Mouse (Mus musculus): ENCODE measurements at regions not wholly inside any gene's neighbourhood (a gene's known extent, or its start where the extent isn't known, plus 50 kb on each side); places are given as distances from the start of the nearest gene placed in this dataset.

DNA sequence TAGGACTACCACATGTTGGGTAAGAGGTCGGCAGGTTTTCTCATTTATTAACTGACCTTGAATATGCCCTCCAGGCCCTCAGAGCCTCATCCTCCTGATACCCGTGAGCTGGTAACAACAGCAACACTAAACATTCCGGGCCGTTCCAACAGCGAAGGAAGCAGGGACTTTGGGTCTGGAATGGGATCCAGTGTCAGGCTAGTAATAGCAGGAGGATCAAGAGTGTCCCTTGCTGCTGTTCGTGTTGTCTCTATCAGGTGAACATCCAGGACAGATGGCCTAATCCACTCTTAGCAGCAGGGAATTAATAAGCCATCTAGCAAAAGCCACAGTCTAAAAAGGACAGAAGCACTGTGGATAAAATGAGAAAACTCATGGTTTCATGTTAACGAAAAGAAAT lies 106.7 kb downstream of the Cpeb2 start:
- DNase-seq: no peak

DNA sequence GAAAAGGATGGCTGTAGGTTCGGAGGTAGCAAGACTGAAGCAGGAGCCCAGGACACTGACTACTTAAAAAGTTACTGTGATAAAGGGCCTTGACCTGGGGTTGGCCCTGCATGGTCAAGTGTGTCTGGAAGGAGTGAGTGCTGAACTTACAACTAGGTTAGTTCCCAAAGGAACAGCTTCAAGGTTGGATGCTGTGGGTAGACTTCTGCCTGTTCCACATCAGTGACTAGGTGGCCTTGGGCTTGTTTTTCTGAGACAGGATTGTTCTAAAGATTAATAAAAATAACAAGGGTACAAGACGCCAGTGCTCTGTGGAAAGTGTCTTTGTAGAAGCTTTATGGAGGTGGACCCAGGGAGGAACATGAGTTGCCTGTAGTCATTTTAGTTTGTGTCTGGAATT lies 108.5 kb downstream of the Cpeb2 start:
- no peak for DNase-seq

DNA sequence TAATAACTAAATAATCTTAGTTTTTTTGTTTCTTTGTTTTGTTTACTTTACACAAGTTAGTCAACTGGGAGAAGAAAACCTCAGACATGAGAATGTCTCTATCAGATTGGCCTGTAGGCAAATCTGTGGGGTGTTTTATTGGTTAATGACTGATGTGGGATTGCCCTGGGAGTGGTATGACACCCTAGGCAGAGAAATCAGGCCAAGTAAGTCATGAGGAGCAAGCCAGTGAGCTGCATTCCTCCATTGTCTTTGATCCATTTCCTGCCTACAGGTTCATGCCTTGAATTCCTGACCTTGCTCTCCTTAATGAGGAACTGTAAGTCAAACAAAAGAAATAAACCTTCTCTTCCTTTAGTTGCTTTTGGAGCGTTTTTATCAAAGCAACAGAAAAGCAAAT lies 111.5 kb downstream of the Cpeb2 start:
- DNase-seq: no peak

DNA sequence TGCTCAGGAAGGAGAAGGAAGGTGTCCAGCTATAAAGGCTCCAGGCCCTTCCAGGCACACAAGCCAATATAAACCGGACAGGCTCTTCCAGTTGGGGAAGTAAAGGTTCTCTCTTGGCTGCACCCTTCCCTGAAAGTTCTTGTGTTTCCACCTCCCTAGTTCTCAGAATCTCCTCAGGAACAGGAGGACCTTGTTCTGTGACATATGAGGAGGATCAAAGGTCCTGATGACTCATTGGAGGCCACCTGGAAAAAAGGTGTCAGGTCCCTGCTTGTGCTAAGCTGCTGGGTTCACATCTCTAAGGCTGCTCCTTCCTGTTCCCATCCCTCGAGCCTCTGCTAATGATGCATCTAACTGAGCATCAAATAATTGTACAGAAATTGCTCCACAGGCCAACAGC lies 118.0 kb downstream of the Cpeb2 start:
- DNase-seq: no peak

DNA sequence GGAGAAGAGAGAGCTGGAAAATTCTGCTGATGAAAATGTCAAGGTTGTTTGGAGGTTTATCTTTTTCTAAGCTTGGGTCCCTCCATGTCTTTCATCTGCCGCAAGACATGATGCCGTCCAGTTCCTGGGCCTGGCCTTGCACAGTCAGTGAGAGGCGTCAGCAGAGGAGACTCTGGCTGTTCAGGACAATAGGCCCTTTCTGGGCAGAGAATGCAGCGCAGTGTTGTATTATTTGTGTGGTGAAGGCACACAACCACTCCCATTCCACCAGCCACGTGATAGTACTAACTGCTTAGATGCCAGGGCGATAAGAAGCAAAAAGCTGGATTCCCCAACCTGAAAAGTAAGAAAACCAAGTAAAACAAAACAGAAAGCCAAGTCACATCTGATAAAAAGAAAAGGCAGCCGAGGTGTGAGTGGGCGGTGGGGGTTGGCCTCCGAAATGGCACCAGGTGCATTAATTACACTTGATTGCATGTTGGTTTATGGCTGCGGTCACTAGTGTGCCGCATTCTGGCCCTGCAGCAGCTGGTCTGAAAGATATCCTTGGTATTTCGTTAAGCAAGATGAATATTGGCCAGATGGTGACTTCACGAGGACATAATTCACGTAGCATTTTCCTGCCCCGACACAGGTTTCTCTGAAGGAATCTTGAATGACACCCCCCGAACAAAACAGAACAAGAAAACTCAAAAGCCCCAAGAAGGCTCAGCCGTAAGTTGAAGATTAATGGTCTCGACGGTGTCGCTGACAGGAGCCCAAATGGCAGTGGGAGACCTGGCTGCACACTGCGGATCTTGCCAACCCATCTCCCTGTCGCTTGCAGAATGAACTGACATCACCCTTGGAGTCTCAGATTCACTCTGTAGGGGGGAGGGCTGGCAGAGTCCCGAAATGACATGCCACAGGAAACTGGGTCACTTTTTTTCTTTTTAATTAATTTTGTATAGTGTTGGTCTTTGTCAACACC lies 120.3 kb downstream of the Cpeb2 start:
- DNase-seq: no peak

DNA sequence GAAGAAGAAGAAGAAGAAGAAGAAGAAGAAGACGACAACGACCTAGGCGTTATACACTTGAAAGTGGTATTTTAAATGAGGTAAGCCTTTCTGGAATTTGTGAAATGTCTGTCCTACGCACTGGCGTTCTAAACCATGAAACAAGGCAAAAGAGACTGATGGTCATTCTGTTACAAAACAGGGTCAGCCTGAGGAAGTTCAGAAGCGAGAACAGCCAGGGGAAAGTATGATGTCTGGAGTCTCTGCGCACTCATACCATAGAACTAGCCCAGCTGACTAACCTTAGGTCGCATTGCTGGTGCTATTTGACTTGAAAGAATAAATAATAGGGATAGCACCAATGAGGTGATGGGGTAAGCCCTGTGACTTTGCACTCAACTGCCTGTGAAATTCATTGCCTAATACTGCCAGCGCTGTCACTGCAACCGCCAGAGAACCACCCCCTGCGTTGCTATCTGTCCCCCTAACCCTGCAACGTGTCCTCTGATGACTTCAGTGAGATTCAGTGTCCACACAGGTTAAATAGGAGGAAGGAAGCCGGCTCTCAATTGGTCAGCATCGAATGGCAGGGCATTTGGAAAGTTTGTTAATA lies 121.5 kb downstream of the Cpeb2 start:
- no peak for DNase-seq

DNA sequence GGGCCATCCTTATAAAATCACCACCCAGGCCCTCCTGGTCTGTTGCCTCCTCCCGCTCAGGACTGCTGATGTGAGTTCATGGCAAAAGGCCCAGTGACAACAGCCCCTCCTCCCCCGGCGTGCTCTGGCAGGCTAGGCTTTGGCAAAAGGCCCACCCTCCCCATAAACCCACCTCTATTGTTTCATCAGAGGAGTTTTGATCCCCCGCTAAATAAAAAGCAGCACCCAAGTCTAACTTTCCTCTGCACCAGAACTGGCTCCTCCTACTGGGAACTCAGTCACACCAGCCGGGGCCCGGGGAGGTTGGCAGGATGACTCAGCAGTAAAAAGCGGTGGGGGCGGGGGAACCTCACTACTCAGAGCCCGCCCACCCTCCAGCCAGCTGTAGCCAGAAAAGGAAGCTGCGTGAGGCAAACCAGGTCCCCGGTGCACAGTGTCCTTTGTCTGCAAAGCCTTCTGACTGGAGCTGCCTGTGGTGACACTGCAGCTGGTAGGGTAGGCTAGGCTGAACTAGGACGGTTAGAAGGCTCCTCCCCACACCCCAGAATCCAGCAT lies 122.1 kb downstream of the Cpeb2 start:
- DNase-seq: peak; percentile 88

DNA sequence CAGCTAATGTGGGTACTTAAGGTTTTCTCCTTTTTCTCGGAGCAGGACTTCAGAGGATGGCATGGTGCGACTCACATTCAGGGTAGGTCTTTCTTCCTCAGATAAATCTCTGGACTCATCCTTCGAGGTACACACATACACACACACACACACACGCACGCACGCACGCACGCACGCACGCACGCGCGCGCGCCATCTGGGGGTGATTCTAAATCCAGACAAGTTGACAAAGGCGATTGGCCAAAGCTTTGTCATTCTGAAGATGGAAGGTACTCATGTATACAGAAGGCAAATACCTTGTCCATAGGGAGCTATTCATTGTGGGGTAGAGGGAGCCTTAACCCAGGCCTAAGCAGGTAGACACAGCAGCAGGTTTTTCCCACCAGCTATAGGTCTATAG lies 122.9 kb downstream of the Cpeb2 start:
- no peak for DNase-seq

DNA sequence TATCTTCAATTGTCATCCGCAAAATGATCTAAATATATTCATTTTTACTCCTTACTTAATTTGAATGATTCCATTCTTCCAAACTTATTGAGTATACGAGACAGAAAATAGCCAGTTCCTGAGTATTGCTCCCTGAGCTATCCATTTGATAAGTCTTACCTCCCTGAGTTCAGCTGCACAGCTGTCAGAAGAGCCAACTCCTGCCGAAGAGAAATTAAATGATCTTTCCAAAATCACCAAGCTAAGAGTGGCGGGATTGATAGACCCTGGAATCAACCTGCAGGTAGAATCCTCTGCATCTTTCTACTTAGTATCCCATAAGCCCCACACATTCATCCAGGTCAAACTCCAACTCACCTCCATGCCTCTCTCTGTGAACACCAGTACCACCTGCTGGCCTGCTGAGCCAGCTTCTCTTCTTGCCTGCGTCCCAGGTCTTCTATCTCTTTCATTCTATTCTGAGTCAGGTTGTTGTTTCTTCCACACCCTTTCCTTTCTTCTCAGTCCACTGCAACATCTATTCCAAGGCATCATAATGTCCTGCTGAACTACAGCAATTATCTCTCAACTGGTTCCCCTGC lies 124.2 kb downstream of the Cpeb2 start:
- no peak for DNase-seq

DNA sequence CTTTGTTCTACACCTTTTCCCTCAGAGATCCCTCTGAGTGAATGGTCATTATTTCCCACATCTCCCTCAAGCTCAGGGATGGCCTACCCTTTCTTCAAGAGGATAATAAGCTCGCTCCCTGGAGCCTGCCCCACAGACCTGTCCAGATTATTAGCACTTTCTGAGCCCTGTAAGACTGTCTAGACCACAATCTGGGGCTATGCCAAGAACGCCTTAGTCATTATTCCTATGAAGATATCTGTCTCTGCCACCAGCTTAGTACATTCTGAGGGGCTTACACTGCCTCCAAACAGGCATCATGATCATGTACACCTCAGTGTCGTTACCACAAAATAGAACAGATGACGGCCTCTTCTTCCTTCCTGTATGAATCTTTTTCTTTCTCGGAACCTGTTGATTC lies 124.9 kb downstream of the Cpeb2 start:
- no peak for DNase-seq

DNA sequence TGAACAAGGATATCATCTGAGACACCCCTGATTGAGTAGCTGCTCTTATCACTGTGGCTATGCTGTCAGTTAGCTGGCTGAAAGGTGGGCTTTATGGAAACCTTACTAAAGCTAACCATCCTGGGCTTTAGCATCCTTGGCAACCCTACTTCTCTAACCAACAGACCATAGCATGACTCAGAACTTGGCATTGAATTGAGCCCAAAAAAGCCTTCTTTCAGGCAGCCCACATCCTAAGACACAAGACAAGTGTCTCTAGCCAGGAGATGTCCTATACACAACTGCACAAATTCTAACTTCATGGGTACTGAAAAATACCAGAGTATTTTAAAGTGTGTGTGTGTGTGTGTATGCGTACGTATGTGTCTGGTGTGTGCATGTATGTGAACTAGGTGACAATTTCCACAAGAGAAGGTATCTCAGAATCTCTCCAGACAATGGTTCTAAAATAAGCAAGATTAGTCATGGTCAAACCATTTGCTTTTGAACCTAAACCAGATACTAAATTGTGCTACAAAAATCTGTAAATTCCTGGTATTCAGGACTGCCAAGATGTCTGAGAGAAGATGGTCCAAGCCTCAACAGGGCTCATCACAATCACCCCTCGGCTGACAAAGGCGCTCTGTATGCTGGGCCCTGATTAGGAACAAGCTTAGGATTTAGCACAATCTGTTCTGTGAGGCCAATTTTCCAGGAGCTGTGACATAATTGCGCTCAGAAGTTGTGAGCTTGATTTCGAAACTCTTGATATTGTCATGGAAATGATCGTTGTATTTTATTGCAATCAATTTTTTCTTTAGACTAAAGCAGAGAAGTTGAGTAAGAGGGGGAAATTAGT lies 126.2 kb downstream of the Cpeb2 start:
- no peak for DNase-seq

DNA sequence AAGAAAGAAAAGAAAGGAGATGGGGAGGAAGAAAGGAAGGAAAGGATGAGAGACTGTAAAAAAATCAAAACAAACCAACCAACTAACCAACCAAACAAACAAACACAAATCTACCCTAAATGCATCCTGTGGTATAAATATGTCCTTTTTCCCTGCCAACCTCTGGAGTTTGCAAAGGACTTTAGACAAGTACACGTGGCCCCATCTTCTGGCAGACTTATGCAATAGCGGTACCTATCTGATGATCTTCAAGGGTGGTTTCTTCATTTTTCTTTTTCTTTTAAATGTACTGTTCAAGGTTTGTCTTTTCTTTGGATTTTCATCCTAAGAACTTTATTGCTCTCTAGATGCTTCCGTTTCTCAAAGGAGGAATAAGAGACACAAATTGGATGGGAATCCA lies 127.3 kb downstream of the Cpeb2 start:
- DNase-seq: peak; percentile 20

DNA sequence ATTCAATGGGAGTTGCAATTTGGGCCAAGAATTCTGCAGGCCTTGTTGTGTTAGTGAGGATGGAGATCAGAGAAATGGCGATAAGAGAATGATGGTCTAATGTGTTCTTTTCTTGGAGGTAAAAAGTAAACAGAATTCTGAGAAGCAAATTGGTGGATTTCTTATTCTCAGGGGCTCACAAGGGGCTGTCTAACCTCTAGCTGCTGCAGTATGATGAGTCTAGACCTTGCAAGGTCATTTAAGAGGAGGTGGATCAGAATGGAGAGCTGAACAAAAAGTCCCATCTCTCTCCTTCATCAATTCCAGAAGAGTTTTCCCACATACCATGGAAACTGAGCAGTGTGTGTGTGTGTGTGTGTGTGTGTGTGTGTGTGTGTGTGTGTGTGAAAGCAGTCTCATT lies 128.1 kb downstream of the Cpeb2 start:
- DNase-seq: no peak

DNA sequence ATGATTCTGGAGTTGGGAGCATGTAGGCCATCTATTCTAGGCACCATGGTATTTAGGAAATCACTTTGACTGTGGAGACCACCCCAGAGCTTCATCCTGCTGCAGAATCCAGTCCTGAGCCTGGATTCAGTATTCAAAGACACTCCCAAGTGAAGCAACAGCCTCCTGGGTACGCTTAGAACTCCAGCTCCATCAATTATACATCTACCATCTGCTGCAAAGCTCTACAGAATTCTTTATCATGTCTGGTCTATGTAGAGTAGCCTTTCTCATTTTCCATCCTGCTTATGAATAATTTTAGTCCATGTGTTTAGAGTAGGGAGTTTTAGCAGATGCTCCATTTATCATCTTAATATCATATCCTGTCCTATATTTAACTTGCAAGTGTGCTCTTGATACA lies 139.4 kb downstream of the Cpeb2 start:
- DNase-seq: no peak

DNA sequence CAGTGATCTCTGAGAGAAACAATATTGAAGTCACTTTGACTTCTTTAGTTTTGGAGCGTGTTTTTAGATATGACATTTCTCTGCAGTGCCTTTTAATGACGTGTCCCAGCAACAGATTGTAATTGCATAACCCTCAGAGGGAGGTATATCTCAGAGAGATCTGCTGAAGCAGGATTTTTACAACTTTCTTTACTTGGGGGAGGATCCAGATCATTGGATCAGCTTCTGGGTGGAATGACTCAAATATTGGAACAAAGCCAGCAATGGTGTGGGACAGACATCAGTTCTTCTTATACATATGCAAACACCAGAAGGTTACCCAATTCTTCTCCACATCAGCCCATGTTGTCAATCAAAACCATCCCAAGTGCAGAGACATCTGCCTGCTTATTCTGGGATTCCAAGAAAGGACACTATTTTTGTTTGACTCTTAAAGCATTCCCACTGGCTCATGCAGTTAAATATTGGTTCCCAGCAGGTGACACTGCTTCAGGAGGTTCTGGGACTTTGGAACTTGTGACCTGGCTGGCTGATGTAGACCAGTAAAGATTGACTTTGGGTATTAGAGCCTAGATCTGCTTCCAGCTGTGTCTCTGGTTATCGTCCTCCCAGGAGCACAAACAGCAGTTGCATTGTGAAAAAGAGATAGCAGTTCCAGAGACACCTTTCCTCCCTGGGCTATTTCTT lies 130.5 kb upstream of the C1qtnf7 start:
- DNase-seq: no peak

DNA sequence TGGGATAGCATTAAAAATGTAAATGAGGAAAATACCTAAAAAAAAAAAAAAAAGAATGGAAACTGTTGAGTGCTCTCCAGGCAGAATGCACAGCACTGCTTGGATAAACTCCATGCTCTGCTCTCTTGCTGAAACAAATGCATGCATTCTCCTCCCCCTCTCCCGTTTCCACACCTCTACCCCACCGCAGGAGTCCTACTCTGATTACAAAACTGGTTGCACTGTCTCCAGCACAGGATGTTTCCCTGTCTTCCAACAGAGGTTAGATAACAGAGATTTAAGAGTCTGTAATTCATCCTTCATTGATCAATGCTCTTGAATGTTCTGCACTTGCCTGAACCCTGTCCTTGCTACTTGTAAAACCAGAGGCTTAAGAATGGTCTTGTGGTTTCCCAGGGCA lies 124.3 kb upstream of the C1qtnf7 start:
- DNase-seq: no peak

DNA sequence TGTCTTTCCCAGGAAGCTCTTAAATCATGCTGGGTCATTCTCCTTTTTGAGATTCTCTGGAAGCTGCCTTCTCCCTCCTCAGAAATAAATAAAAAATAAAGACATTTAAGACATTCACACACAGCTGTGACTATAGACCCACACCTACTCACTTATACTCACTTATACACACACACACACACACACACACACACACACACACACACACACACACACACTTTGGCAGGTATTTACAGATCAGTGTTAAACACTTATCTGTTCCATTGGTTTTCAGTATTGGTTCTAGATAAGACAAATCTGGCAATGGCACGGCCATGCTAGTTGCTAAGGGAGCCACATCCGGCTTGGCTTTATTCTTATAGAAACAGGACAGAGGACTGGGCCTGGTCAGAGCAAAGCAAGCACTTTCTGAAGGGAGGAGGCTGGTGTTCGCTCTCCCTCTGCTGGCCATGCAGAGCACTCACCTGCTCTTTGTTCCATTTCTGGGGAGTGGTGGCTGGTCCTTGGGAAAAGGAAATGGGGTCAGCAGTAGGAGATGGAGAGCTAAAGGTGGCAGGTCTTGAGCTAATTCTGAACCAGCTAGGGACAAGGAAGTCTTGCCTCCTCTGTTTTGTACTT lies 123.8 kb upstream of the C1qtnf7 start:
- peak; percentile 17 for DNase-seq

DNA sequence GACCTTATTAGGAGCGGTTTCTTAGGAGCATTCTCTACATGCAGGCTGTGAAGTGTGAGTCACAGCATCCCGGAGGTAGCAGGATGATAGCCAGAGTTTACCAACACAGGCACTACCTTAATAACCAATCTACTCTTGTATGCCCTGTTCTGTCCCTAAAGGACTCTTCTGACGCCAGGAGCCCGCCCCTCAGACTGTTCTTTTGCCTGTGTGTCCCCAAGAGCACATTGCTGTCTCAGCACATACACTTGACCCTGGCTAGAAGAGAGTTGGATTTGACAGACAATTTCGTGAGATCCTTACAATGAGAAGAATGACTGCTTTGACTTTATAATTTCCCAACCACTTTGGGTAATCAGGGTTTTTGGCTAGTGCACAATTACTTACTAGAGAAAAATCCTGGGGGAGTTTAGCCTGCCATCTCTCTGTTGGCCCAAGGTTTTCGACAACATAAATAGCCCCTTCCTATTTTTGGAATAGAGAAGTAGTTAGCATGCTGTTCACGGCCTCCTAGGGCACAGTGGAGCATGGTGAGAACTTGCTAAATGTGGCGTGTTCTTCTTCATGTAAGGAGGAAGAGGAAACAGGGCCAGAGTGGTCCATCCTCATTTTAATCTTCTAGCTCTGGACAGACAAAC lies 122.3 kb upstream of the C1qtnf7 start:
- no peak for DNase-seq

DNA sequence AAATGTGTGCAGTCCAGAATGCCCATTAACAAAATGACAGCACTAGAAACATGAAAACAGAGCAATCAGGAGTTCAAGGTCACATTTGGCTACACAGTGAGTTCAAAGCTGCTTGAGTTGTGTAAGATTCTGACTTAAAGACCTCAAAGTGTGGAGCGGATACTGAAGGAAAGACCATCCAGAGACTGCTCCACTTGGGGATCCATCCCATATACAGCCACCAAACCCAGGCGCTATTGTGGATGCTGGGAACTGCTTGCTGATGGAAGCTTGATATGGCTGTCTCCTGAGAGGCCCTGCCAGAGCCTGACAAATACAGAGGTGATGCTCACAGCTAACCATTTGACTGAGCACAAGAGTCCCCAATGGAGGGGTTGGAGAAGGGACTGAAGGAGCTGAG lies 98.1 kb upstream of the C1qtnf7 start:
- no peak for DNase-seq

DNA sequence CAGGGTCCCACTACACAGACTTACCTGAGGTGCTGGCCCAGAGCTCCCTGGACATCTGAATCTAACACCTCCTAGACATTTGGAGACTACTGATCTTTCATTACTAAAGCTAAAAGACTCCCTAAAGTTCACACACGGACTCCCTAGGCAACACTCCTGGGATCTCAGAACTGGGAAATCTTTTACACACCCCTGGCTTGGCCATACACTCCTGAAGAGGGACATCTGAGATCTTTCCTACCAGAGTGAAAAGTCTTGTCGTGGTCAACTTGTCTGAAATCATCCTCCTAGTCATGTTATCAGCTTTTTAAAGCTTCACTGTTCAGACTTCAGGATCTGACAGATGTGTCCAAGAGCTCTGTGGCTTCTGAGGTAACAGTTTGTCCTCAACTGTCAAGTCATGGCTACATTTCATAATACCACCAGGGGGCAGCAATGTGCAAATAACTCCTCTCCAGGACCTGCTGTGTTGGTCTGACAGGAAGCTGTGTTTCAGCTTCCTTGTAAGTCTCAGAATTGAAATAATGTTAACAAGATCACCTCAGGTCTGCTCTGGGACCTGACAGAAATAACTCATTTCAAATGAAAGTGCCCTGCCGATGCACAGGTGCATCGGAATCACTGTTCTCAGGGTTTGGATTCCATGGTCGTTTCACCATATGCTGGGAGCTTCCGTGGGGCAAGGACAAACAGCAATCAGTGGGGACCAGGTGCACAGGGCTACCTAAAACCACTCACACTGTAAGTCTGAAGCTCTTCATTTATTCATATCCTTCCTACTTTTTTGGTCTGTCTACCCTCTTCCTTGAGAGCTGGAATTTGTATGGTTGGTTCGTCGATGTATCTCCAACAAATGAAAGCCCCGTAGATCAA lies 92.3 kb upstream of the C1qtnf7 start:
- peak; percentile 49 for DNase-seq

Measured in right cerebral cortex, postnatal 14 days (tissue).